Comparison of ENCODE assay signal across 35 mouse cellular contexts in the genomic region with DNA sequence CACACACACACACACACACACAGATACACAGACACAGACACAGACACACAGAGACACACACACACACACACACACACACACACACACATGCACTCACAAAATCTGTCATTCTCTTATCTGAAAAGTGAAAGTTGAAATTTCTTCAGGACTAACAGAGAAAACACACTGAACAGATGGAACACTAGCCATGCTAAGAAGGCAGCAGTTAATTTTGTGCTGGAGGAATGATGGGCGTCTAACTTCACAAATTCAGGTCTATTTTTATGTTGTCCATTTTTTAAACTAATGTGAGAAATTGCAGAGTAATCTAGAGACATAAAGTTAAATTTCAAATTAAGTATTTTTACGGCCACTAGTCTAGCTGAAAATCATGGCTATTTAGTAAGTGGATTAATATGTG.
"Had no signal": no experiment of that assay in that cellular context is flagged by ENCODE, and none has a peak within 500 bp of the region (broad histone marks: within the 10 kb centered on the region; RNA-seq: fewer than 3 reads in every experiment).

No protein-coding gene starts in this region.

- H3K27me3 ChIP-seq: heart, embryonic 12.5 days; heart, embryonic 13.5 days; heart, embryonic 15.5 days; hindbrain, embryonic 12.5 days; hindbrain, embryonic 13.5 days; hindbrain, embryonic 15.5 days; intestine, embryonic 15.5 days; kidney, embryonic 15.5 days had no signal

- H3K9me3 ChIP-seq: heart, embryonic 10.5 days; heart, embryonic 12.5 days; heart, embryonic 13.5 days; heart, embryonic 15.5 days; hindbrain, embryonic 10.5 days; hindbrain, embryonic 12.5 days; hindbrain, embryonic 13.5 days; hindbrain, embryonic 15.5 days; intestine, embryonic 15.5 days; kidney, embryonic 15.5 days had no signal

- H3K36me3 ChIP-seq: heart, embryonic 10.5 days; heart, embryonic 12.5 days; heart, embryonic 13.5 days; heart, embryonic 15.5 days; hindbrain, embryonic 10.5 days; hindbrain, embryonic 12.5 days; hindbrain, embryonic 13.5 days; hindbrain, embryonic 15.5 days; intestine, embryonic 15.5 days; kidney, embryonic 15.5 days had no signal

- DNase-seq: heart, postnatal 10 days; heart, postnatal 14 days; heart, postnatal 36 days; heart, postnatal 4 days; kidney, adult 11 months; kidney, adult 18-20 months; kidney, adult 2 months; kidney, adult 8-10 months; kidney, adult 9 months; kidney, postnatal 10 days; kidney, postnatal 14 days; kidney, postnatal 25 days; kidney, postnatal 36 days; kidney, postnatal 4 days; layer of hippocampus, adult 9-11 months; layer of hippocampus, postnatal 36 days had no signal

- H3K4me2 ChIP-seq: heart, embryonic 11.5 days; heart, embryonic 12.5 days; heart, embryonic 13.5 days; heart, embryonic 15.5 days; hindbrain, embryonic 12.5 days; hindbrain, embryonic 13.5 days; hindbrain, embryonic 14.5 days; hindbrain, embryonic 15.5 days; intestine, embryonic 15.5 days; kidney, embryonic 15.5 days had no signal

- H3K27ac ChIP-seq: heart, embryonic 10.5 days; heart, embryonic 13.5 days; heart, embryonic 15.5 days; hindbrain, embryonic 10.5 days; hindbrain, embryonic 12.5 days; hindbrain, embryonic 13.5 days; hindbrain, embryonic 14.5 days; hindbrain, embryonic 15.5 days; hindbrain, postnatal 0 days; intestine, embryonic 15.5 days; kidney, embryonic 15.5 days; kidney, postnatal 0 days; layer of hippocampus, adult 2 months had no signal

- H3K4me3 ChIP-seq: heart, embryonic 10.5 days; heart, embryonic 12.5 days; heart, embryonic 13.5 days; heart, embryonic 15.5 days; hindbrain, embryonic 10.5 days; hindbrain, embryonic 12.5 days; hindbrain, embryonic 13.5 days; hindbrain, embryonic 15.5 days; intestine, embryonic 15.5 days; kidney, embryonic 15.5 days; layer of hippocampus, adult 2 months had no signal

- H3K9ac ChIP-seq: heart, embryonic 12.5 days; heart, embryonic 13.5 days; heart, embryonic 15.5 days; hindbrain, embryonic 12.5 days; hindbrain, embryonic 13.5 days; hindbrain, embryonic 14.5 days; hindbrain, embryonic 15.5 days; intestine, embryonic 15.5 days; kidney, embryonic 15.5 days had no signal

- H3K4me1 ChIP-seq: heart, embryonic 10.5 days; heart, embryonic 12.5 days; heart, embryonic 13.5 days; heart, embryonic 15.5 days; hindbrain, embryonic 12.5 days; intestine, embryonic 15.5 days; kidney, embryonic 15.5 days had no signal

- ATAC-seq: hindbrain, embryonic 16.5 days; hindbrain, postnatal 0 days; inflammation-experienced regulatory T-cells, adult 6 months; intestine, embryonic 15.5 days; intestine, embryonic 16.5 days; intestine, postnatal 0 days had no signal
